Mouse (Mus musculus) lung, postnatal 4 days (tissue): ENCODE data around the gene Ppp1r9a.

Source experiments
- DNase-seq, 2 experiments: peaks; one replicate each; pipeline ENCODE4 v3.0.0; 2021

Gene Ppp1r9a

DNA sequence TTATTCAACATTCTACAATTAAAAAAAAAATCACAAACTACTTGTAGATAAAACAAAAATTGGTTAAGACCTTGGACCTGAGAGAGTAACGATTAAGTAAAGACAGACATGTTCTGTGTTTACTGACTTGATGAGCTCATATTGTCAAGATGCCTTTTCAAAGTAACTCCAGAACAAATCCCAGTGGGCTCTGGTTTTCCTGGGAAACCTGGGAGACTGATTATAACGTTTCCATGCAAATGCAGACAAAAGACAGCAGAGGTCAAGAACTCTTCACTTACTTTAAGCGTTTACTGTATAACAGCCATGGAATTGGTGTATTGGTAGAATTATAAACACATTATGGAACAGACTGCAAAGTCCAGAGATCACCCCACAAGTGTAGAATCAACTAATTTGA, 172.0 kb downstream of the Ppp1r9a start:
- no peak for DNase-seq

DNA sequence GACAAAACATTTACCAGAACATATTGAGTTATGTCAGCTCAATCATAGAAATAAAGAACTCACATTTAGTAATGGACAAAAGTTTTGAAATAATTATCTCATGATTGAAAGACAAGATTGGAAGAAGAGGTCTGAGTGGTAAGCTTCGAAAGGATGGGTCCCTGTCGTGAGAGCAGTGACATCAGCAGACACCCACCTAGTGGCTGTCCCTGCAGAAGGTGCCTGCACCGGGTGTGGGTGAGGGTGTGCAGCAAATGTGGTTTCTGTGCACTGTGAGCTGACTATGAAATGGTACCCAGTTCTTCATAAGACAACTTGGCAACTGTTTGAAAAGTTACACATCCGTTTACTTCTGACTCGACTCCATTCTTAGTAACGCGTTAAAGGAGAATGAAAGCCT, 173.0 kb downstream of the Ppp1r9a start:
- no peak for DNase-seq

- no peak for DNase-seq
Measured at GRCm38 (mm10) chr6:5078009-5078408, 175.3 kb downstream of the Ppp1r9a start.

DNA sequence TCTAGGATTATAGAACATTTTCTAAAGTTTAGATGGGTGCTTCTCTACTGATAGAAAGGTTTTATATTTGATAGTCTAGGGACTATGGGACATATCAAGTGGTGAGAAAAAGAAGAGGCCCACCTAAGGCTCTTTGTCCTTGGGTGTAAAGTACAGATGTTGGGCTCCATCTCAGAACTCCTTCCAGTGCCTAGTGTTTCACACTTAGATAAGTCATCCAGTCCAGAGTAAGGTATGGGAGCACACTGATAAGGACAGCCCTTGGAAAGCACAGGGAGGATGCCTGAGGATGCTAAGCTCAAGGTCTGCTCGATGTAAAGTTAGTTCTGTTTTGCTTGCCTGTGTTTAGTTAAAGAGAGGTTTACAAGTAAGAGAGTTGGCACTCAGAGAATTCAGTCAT, 176.4 kb downstream of the Ppp1r9a start:
- DNase-seq: no peak

- DNase-seq: no peak
Measured at GRCm38 (mm10) chr6:5080094-5080493, 177.4 kb downstream of the Ppp1r9a start.

GRCm38 (mm10) chr6:5080496-5080895, 177.8 kb downstream of the Ppp1r9a start:
- DNase-seq: no peak

- DNase-seq: no peak
Measured at GRCm38 (mm10) chr6:5081099-5081498, 178.4 kb downstream of the Ppp1r9a start.

DNA sequence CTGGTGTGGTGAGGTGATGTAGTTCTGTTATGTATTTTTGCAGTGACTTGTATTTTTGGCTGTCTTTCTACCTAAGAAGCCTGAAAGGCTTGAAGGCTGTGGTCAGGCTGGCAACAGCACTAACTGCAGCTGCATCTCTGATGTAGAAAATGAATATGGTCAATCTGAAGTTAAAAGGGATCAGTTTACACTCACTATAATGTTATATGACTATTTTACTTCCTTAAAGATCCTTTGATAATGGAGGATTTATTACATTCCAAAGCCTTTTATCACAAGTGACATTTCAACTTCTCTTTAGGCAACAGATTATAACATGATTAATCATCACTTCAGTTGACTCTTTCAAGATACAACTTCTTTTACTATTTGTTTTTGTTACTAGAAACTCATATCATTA, 179.4 kb downstream of the Ppp1r9a start:
- no peak for DNase-seq

- DNase-seq: no peak
Measured at GRCm38 (mm10) chr6:5082740-5083139, 180.0 kb downstream of the Ppp1r9a start.

DNA sequence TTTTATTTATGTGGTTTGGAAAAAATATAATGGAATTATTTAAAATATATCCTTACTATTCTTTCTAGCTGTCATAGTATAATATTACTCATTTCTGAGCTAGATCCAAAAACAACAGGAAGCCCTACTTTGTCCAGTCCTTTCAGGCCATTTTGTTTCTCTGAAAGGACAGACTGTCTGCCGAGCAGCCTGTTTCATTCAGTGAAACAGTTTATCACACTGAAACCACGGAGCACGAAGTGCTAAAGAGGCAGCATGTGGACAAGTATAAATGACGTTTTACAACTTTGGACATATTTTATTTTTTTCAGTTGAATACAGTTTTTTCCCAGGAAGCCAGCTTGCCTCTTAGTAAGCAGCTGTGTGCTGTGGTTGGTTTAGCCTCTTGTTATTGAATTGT, 181.2 kb downstream of the Ppp1r9a start:
- no peak for DNase-seq

DNA sequence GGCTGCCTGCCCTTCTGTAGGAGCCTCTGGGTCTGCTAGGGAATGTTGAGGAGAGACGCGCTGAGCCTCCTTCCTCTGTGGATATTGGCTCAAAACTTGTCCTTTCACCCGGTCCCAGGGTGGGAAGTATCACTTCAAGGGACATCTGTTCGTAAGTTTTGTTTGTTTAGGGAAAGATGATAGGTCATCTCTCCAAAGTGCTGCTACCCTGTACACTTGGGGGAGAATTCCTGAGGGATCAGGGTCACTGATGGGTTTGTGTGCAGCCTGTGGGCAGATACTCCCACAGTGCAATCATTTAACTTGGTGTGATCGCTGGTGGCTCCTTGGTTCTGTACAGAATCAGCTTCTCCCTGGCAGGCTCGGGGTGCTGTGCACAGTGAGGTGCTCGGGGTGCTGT, 189.2 kb downstream of the Ppp1r9a start:
- no peak for DNase-seq

DNA sequence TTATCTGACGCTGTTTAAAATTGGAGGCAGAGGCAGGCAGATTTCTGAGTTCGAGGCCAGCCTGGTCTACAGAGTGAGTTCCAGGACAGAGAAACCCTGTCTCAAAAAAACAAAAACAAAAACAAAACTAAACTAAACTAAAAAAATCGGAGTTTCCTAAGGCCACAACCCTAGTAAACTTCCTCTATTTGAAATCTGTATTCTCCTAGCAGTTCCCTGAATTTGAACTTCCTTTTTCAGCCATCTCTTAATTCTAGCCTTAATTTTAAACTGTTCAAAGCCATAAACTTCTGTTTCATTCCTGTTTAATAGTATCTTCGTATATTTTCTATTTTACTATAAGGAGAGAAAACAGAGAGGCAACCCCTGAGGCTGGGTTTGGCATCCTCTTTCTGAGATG, 190.1 kb downstream of the Ppp1r9a start:
- no peak for DNase-seq

GRCm38 (mm10) chr6:5093516-5093915, 190.8 kb downstream of the Ppp1r9a start:
- DNase-seq: peak; percentile 78 to 82

- DNase-seq: no peak
Measured at GRCm38 (mm10) chr6:5095365-5095973, 192.8 kb downstream of the Ppp1r9a start.

DNA sequence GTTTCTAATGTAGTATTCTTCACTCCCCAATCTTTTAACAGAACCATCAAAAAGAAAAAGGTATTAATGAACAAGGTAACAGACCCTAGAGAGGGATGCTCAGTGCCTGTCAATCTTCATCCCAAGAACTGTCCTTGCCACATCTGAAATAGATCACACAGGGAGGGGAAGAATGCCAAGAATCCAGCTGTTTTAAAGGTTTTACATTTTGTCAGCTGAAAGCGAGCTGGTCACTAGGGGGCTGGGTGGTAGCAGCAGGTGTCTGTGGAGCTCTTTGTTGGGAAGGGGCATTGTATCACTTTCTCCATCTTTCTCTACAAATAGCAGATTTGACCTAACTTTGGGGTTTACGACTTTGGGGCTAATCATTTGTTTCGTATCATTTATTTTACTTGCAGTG, 194.6 kb downstream of the Ppp1r9a start:
- no peak for DNase-seq

GRCm38 (mm10) chr6:5099282-5099681, 196.6 kb downstream of the Ppp1r9a start:
- no peak for DNase-seq

- DNase-seq: no peak
Measured at GRCm38 (mm10) chr6:5099842-5100241, 197.1 kb downstream of the Ppp1r9a start.

GRCm38 (mm10) chr6:5100347-5100746, 197.6 kb downstream of the Ppp1r9a start:
- no peak for DNase-seq

- DNase-seq: no peak
Measured at GRCm38 (mm10) chr6:5102741-5103140, 200.0 kb downstream of the Ppp1r9a start.

- peak in 1 of 2 experiments; percentile 27 for DNase-seq
Measured at GRCm38 (mm10) chr6:5103769-5104168, 201.1 kb downstream of the Ppp1r9a start.

- no peak for DNase-seq
Measured at GRCm38 (mm10) chr6:5104238-5104637, 201.5 kb downstream of the Ppp1r9a start.

DNA sequence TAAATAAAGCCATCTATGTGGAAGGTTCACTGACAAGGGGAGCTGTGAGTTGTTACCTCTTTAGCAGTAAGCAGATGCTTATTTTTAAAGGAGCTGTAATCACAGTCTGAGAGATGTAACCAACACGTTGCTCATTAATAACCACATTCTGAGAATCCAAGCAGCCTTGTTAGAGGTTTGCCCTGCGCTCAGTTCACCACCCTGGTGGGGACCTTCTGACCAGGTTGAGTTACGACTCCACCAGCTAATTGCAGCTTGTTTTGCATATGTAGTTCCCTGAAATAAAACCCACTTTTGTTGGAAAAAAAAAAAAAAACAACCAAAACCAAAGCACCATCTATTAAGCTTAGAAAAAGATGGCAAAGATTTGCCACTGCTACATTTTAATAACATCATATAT, 205.8 kb downstream of the Ppp1r9a start:
- no peak for DNase-seq

- DNase-seq: peak; percentile 91 to 93
Measured at GRCm38 (mm10) chr6:5109925-5110714, 207.4 kb downstream of the Ppp1r9a start.

GRCm38 (mm10) chr6:5110715-5111048, 208.0 kb downstream of the Ppp1r9a start:
- DNase-seq: no peak

DNA sequence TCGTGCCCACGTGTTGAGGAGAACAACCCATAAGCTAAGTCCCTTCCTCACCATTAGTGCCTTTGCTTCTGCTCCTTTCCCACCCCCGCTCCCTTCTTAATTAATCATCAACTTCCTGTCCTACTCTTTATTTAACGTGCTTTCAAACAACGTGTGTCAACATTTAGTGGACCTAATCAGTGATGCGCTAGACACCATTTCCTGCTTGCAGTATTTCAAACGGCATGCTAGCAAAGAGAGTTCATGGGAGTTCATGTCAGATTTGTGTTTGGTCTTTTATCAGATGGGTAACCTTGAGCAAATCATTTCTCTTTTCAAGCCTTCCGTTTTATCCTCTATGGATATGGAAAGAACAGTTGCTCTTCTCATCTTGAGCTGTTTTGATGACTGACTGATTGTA, 210.4 kb downstream of the Ppp1r9a start:
- no peak for DNase-seq
